Mouse (Mus musculus): ENCODE measurements around the gene Olfr351.

Gene Olfr351

GRCm38 (mm10) chr2:36862560-36862959, at the start of gene Olfr351:
TSS of gene Olfr351 (minus strand) at chr2:36862660.
- DNase-seq (ENCODE audit: low spot score in 2 of 2) = no peak

- no peak for DNase-seq (ENCODE audit: low spot score in 2 of 2)
Measured at GRCm38 (mm10) chr2:36905380-36905779, 42.9 kb upstream of the Olfr351 start, which contains the start of gene Olfr354. TSS of gene Olfr354 (plus strand) at chr2:36905680.

GRCm38 (mm10) chr2:36897114-36897513, 34.7 kb upstream of the Olfr351 start:
- DNase-seq (ENCODE audit: low spot score in 2 of 2) = no peak

- no peak for DNase-seq (ENCODE audit: low spot score in 2 of 2)
Measured at GRCm38 (mm10) chr2:36892836-36893235, 30.4 kb upstream of the Olfr351 start, which contains the start of gene Olfr353. TSS of gene Olfr353 (minus strand) at chr2:36892936.

- DNase-seq (ENCODE audit: low spot score in 2 of 2) = no peak
Measured at GRCm38 (mm10) chr2:36868160-36868559, 5.7 kb upstream of the Olfr351 start, which contains the start of gene Olfr352. TSS of gene Olfr352 (plus strand) at chr2:36868460.

GRCm38 (mm10) chr2:36846010-36846409, 16.4 kb downstream of the Olfr351 start, which contains the start of gene Olfr350:
TSS of gene Olfr350 (plus strand) at chr2:36846310.
- DNase-seq (ENCODE audit: low spot score in 2 of 2) = no peak

GRCm38 (mm10) chr2:36816932-36817331, 45.5 kb downstream of the Olfr351 start, which contains the start of gene Olfr3:
TSS of gene Olfr3 (minus strand) at chr2:36817032.
- no peak for DNase-seq (ENCODE audit: low spot score in 2 of 2)

Measured in right cerebral cortex, postnatal 10 days (tissue).